Mouse (Mus musculus) limb, embryonic 11.5 days (tissue): ENCODE measurements around the gene Homez. TPM values are rescaled to one million over a fixed set of nuclear protein-coding genes. Genes with fewer than 3 reads are reported as not detected.

Experiments used
- ATAC-seq: fragments of 200-750 bp; cut with Nextera tagmentation; 2 replicates; pipeline ENCODE4 v1.8.0; 2017; ENCODE audit warnings: low read depth; ENCODE audit not compliant: insufficient number of reproducible peaks, low FRiP score, low TSS enrichment
- DNase-seq: peaks from one replicate; pipeline ENCODE4 v3.0.0-alpha.2; 2015; ENCODE audit warnings: low spot score
- H3K27ac ChIP-seq: fragments of 300-500 bp; sonication (generic); replicated peaks from 2 replicates; pipeline ENCODE4 v1.5.1; 2014; ENCODE audit warnings: low read depth, mild to moderate bottlenecking, low read length
- H3K27me3 ChIP-seq: fragments of 300-500 bp; sonication (generic); 2 replicates; pipeline ENCODE4 v1.6.1; 2014; ENCODE audit warnings: mild to moderate bottlenecking, low read length, mixed read lengths; ENCODE audit not compliant: control insufficient read depth, insufficient read depth
- H3K36me3 ChIP-seq: fragments of 300-500 bp; sonication (generic); 2 replicates; pipeline ENCODE4 v1.6.1; 2014; ENCODE audit warnings: mild to moderate bottlenecking, low read length, moderate library complexity, mixed read lengths; ENCODE audit not compliant: control insufficient read depth, insufficient read depth
- H3K4me1 ChIP-seq: fragments of 300-500 bp; sonication (generic); 2 replicates; pipeline ENCODE4 v1.6.1; 2014; ENCODE audit warnings: low read length, mixed read lengths; ENCODE audit not compliant: control insufficient read depth, insufficient read depth
- H3K4me2 ChIP-seq: fragments of 300-500 bp; sonication (generic); 2 replicates; pipeline ENCODE4 v1.6.1; 2014; ENCODE audit warnings: low read depth, mild to moderate bottlenecking, moderate library complexity; ENCODE audit not compliant: severe bottlenecking
- H3K4me3 ChIP-seq: fragments of 300-500 bp; sonication (generic); 2 replicates; pipeline ENCODE4 v1.5.1; 2014; ENCODE audit warnings: low read depth, low read length
- H3K9ac ChIP-seq: fragments of 300-500 bp; sonication (generic); 2 replicates; pipeline ENCODE4 v1.6.1; 2014; ENCODE audit warnings: mild to moderate bottlenecking, low read length
- H3K9me3 ChIP-seq: fragments of 300-500 bp; sonication (generic); 2 replicates; pipeline ENCODE4 v1.6.1; 2016; ENCODE audit warnings: low read length; ENCODE audit not compliant: control insufficient read depth
- WGBS: fragments of 180-500 bp; shearing (Covaris S2); extraction: QIAGEN DNeasy Blood & Tissue Kit; methylation state at CpG from one replicate; pipeline ENCODE4 v1.1.7; 2014; 5-methylcytosine and 5-hydroxymethylcytosine counted together
- polyA plus RNA-seq: library from polyadenylated mRNA; unstranded; fragments of >200 nt; fragmentation: Nextera tagmentation; extraction: Ambion mirVana; gene quantifications from 2 replicates; pipeline ENCODE4 v1.2.1, GENCODE M21; 2014

Gene Homez
- polyA plus RNA-seq, 1 experiment from 2014 or later, result 12.8 TPM

DNA sequence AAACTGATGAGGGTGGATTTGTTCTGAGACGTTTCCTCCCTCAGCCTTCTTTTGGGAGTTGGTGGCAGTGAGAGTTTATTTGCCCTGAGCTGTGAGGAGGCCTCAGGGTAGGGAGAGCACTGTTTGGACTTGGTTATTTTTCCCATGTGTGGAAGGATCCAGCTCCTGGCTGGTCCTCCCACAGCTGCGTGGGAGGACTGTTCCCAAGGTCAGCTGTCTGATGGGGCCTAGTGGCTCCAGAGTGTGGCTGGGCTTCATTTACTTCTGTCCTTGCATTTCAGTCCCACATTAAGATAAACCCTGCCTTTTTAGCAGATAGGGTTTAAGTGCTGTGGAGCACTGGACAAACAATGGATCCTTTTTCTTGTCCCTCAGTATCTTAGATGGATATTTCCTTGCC is 26.7 kb upstream of the Homez start:
- no peak overlapping the region for H3K27ac ChIP-seq
- H3K9ac ChIP-seq, result no peak overlapping the region
- H3K36me3 ChIP-seq, result peaks cover 18% of the 10 kb centered on the region
- 83% methylated on average over 2 of the region's 2 CpGs for WGBS
- DNase-seq (no peak), ATAC-seq (no peak)
- peaks cover 3% of the 10 kb centered on the region for H3K4me1 ChIP-seq
- no peaks in the 10 kb centered on the region for H3K27me3 ChIP-seq
- H3K4me2 ChIP-seq, result no peak overlapping the region
- no peak overlapping the region for H3K4me3 ChIP-seq
- no peaks in the 10 kb centered on the region for H3K9me3 ChIP-seq

GRCm38 (mm10) chr14:54894296-54895151 is 23.8 kb upstream of the Homez start:
- peak overlapping the region; percentile 70 for H3K4me2 ChIP-seq
- peak; percentile 27 for ATAC-seq
- peak overlapping the region; percentile 97 for H3K4me3 ChIP-seq
- DNase-seq, result peak; percentile 72
- no peaks in the 10 kb centered on the region for H3K27me3 ChIP-seq
- peaks cover 3% of the 10 kb centered on the region for H3K4me1 ChIP-seq
- peak overlapping the region; percentile 91 for H3K27ac ChIP-seq
- under 1% methylated on average over 52 of the region's 54 CpGs for WGBS
- H3K9me3 ChIP-seq, result no peaks in the 10 kb centered on the region
- peak overlapping the region; percentile 99 for H3K9ac ChIP-seq
- H3K36me3 ChIP-seq, result peaks cover 18% of the 10 kb centered on the region

GRCm38 (mm10) chr14:54893651-54894181 is 23.0 kb upstream of the Homez start:
- H3K36me3 ChIP-seq, result peaks cover 18% of the 10 kb centered on the region
- H3K4me3 ChIP-seq, result peak overlapping the region; percentile 97
- peak overlapping the region; percentile 24; the same call in 1 of the 2 replicates for H3K4me2 ChIP-seq
- H3K9ac ChIP-seq, result peak overlapping the region; percentile 99
- DNase-seq, result peak; percentile 96
- peak overlapping the region; percentile 91; the same call in 1 of the 2 replicates for H3K27ac ChIP-seq
- under 1% methylated on average over 38 of the region's 38 CpGs for WGBS
- H3K9me3 ChIP-seq, result no peaks in the 10 kb centered on the region
- ATAC-seq, result peak; percentile 99
- H3K4me1 ChIP-seq, result peaks cover 3% of the 10 kb centered on the region
- H3K27me3 ChIP-seq, result no peaks in the 10 kb centered on the region

DNA sequence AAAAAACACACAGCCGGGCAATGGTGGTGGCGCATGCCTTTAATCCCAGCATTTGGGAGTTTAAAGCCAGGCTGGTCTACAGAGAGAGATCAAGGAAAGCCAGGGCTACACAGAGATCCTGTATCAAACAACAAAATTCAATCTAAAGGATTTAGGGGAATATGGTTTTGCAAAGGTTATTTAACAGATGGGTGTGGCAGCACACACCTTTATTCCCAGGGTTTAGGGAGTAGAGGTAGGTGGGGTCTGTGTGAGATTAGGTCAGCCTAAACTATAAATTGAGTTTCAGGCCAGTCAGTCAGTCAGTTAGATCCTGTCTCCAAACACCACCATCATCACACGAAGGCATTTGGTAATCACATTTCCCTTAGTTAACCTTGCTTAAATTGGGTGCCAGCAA is 21.4 kb upstream of the Homez start, which contains the start of gene Pabpn1:
Gene Pabpn1, plus strand, starts transcription at position 301 of the 400 bp plus-strand sequence.
- WGBS, result 92% methylated on average over 3 of the region's 3 CpGs
- Histone ChIP-seq H3K4me3 (peak within 1 kb of the TSS; percentile 97), H3K36me3 (peaks cover 12% of the 10 kb centered on the region), H3K4me2 (peak within 1 kb of the TSS; percentile 24; the same call in 1 of the 2 replicates), H3K9me3 (no peaks in the 10 kb centered on the region), H3K9ac (no peak within 1 kb of the TSS), H3K27ac (no peak within 1 kb of the TSS), H3K27me3 (no peaks in the 10 kb centered on the region), H3K4me1 (peaks cover 3% of the 10 kb centered on the region)
- ATAC-seq, result no peak
- no peak for DNase-seq

- Histone ChIP-seq H3K9ac (no peak overlapping the region), H3K4me2 (no peak overlapping the region), H3K27me3 (no peaks in the 10 kb centered on the region), H3K27ac (no peak overlapping the region), H3K9me3 (no peaks in the 10 kb centered on the region), H3K36me3 (no peaks in the 10 kb centered on the region), H3K4me3 (no peak overlapping the region), H3K4me1 (peaks cover 9% of the 10 kb centered on the region)
- ATAC-seq (no peak), DNase-seq (no peak)
- 93% methylated on average over 11 of the region's 11 CpGs for WGBS
These were observed 14.5 kb upstream of the Homez start for GRCm38 (mm10) chr14:54885309-54885708.

DNA sequence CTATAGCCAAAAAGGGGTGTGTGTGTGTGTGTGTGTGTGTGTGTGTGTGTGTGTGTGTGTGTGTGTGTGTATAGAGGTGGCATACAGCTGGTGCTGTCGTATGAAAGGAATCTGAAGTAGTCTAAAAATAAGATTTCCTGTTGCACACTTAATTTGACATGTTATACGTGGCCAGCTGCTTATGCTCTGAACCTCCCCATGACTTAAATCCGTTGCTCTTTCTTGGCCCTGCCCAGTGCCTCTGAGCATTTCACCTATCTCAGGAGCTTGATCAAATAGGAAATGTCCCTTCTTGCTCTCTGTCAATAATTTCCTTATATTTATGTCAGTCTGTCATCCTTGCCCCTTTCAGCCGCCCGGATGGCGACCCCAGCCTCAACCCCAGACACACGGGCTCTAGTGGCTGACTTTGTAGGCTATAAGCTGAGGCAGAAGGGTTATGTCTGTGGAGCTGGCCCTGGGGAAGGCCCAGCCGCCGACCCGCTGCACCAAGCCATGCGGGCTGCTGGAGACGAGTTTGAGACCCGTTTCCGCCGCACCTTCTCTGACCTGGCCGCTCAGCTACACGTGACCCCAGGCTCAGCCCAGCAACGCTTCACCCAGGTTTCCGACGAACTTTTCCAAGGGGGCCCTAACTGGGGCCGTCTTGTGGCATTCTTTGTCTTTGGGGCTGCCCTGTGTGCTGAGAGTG is 13.4 kb upstream of the Homez start:
- no peaks in the 10 kb centered on the region for H3K9me3 ChIP-seq
- WGBS, result 19% methylated on average over 21 of the region's 21 CpGs
- no peak for DNase-seq
- H3K27ac ChIP-seq, result peak overlapping the region; percentile 72
- H3K27me3 ChIP-seq, result no peaks in the 10 kb centered on the region
- no peaks in the 10 kb centered on the region for H3K36me3 ChIP-seq
- 0 out of 2 replicates have a peak, but pooled peaks have one; percentile 4 for ATAC-seq
- peak overlapping the region; percentile 53 for H3K9ac ChIP-seq
- peaks cover 9% of the 10 kb centered on the region for H3K4me1 ChIP-seq
- peak overlapping the region; percentile 66 for H3K4me2 ChIP-seq
- H3K4me3 ChIP-seq, result peak overlapping the region; percentile 38

GRCm38 (mm10) chr14:54883154-54884021 is 12.6 kb upstream of the Homez start, which contains the start of the genes Bcl2l2 and Gm20521:
Bcl2l2 (plus strand) TSS chr14:54883377.
Gm20521 (plus strand) TSS chr14:54883441.
- Histone ChIP-seq H3K9ac (peak within 1 kb of the TSS; percentile 53), H3K9me3 (no peaks in the 10 kb centered on the region), H3K27me3 (no peaks in the 10 kb centered on the region; the same call in 1 of the 2 replicates), H3K36me3 (no peaks in the 10 kb centered on the region), H3K4me1 (peaks cover 9% of the 10 kb centered on the region), H3K4me2 (peak within 1 kb of the TSS; percentile 66), H3K27ac (peak within 1 kb of the TSS; percentile 72), H3K4me3 (peak within 1 kb of the TSS; percentile 38)
- DNase-seq, result peak; percentile 83
- ATAC-seq, result peak; percentile 81
- WGBS, result 1% methylated on average over 27 of the region's 27 CpGs
